Mouse (Mus musculus) lung, postnatal 14 days (tissue): ENCODE results near the gene Lrmp.
A peak's percentile ranks its signal among the peaks of the same experiment; 100 is the strongest.

ENCODE experiments used
- DNase-seq: peaks from one replicate; pipeline ENCODE4 v3.0.0; 2021

Lrmp gene

DNA sequence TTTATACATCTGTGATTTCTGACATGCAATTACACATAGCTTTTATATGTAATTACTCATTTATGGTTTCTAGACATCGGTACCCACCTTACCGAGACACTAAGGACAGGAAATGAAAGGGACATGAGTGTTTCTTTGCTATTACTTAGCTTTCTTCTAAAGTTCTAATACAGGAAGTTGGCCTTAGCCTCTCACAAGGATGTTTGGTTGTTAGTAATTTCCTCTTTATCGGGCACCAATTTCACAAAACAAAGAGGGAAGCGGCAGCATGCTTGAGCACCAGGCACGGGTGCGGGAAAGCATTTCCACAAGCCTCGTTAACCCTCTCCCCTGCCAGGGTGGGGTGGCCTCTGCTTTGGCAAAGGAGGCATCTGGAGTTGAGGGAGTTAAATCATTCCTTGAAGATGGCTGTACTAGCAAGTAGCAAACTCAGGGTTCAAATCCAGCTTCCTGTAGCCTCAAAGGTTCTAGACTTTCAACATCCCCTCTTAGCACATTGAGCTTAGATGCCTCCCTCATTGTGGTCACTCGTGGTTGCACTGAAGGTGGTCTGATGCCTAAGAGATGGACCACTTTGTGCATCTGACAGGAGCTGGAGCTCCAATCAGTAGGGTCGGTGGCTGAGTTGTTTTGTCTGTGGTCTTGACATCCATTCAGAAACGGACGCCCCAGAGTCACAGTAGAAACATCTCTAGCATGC, 24.5 kb downstream of the Lrmp start:
- DNase-seq = no peak

DNA sequence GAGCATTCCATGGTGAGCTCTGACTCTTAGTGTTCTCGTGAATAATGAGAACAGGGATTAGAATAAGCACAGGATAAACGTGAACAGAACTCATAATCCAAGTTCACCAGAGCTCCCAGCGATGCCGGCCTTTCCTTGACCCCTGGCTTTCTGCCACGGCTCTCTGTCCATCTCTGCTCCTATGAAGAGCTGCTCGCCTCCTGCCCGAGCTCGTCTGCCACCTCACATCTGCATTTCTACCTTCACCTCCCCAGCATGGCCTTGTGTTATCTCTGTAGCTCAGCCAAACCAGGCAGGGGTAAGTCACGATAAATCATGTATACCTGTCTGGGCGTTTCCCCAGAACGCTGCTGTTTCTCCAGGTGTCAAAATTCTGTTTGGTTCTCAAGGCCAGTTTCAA, 25.3 kb downstream of the Lrmp start:
- DNase-seq = no peak

DNA sequence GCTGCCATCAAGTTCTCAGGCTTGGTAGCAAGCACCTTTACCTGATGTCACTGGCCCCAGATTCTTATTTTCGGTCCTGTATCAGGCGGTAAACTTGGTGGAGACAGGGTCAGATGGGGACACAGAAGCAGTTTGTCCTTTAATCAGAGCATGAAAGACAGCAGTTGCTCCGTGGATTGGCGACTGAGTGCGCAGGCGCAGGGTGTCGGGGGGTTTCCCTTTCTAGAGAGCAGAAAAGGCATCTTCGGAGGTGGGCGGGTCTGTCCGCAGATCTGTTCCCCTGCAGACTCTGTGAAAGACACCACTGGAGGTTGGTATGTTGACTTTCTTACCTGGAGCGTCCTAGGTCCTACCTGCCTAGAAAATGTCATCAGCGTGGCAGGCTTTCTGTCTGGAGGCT, 26.4 kb downstream of the Lrmp start:
- no peak for DNase-seq

DNA sequence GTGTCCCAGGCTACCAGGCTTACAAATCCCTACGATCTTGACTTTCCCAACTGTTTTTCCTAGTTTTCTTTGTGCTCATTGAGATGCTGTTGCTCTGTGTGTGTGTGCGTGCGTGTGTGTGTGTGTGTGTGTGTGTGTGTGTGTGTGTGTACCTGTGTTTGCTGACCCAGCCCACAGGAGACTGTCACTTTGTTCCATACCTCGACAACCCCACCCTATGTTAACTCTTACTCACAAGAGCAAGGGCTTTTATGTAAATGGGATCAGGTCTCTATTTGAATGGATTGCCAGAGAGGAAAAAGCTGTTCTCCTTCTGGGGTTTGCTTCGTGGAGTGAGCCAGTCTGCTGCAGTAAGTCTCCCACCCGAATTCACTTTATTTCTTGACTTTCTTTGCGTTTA, 29.7 kb downstream of the Lrmp start:
- no peak for DNase-seq

DNA sequence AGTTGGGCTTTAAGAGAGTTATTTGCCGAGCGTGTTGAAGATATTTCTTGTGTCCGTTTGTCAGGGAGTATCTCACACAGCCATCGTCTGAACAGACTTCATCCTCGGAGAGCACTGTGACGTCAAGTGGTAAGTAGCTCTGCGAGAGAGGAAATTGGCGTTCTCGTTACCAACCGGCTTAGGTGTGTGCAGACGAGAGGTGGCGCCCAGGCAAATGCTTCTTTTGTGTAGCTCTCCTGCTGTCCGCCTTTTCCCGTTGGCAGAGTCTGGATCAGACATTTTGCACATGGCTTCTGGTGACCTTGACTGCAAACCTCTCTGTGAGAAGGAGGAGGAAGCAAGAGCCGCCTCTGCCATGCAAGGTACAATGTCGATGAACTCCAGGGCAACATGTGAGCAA, 32.3 kb downstream of the Lrmp start:
- DNase-seq = no peak

DNA sequence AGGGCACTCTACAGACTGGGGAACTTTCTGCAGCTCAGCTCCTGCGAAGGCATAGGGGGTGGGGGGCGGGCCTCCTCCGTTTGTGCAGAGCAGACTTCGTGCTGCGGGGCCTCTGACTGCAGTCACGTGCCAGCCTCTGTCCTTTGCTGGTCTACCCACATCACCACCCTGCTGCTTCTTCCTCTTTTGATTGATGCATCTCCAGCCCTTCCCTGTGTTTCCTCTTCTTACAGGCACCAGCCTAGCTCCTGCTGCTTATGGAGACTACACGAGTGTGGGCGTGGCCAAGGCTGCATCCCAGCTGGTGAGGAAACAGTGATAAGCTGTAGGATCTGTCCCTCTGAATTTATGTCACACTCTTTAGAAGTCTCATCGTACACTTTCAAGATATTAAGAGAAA, 33.6 kb downstream of the Lrmp start:
- no peak for DNase-seq

DNA sequence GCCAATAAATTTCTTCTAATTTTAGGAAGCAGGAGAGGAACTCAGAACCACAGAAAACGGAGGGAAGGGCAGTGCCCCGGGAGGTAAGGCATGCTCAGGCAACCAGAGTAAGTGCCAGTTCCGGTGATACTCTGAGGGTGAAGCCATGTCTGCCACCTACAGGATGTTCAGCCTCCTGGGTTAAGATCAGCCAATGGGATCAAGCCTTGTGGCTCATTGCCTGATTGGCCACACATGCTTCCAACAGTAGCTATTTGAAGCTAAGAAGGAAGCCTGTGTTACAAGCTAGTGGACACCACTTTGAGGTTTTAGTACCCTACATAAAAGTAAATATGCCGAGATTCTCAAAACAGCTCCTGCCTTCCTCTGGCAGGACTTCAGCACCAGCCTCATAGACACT, 43.2 kb downstream of the Lrmp start:
- DNase-seq = no peak

DNA sequence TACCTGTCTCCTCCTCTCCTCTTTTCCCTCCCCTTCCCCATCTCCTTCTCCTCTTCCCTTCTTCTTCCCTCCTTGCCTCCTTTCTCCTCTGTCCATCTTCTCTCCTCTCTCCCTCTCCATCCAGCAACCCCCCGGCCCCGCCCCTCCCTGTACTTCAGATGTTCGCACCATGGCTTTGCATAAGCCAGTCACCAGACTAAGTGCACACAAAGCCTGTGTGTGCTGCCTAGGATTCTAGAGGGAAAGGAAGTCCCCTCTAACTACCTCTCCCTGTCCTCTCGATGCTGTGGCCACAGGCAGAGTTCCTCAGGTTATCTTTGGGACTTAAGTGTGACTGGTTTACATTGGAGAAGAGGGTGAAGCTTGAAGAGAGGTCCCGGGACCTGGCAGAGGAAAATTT, 45.1 kb downstream of the Lrmp start:
- no peak for DNase-seq

DNA sequence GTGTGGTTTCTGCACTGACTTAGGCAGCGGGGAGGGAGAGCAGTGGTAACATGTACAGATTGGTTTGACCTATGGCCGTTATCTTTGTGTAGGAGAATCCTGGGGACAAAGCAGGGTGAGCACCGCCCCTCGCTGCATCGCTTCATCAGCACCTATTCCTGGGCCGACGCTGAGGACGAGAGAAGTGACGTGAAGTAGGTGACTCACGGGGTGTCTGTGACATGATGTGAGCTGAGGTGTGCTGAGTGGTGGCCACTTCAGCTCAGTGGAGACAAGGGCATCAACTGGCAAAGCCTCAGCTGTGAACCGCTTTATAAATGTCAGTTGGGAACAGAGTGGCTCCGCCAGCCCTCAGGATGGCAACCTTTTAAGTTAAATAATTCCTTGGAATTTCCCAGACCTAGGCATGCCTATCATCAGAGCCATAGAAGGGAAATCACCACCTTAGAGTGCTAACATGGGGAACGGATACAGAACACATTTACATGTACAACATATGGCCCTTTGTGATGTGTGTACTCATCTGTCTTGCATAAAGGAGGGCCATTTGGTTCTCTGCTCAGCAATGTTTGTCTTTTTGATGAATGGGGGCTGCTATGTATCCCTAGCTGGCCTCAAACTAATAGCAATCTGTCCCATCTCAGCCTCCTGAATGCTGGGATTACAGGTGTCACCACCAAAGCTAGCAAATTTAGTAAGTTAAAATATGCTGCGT, 56.6 kb downstream of the Lrmp start:
- DNase-seq = no peak

DNA sequence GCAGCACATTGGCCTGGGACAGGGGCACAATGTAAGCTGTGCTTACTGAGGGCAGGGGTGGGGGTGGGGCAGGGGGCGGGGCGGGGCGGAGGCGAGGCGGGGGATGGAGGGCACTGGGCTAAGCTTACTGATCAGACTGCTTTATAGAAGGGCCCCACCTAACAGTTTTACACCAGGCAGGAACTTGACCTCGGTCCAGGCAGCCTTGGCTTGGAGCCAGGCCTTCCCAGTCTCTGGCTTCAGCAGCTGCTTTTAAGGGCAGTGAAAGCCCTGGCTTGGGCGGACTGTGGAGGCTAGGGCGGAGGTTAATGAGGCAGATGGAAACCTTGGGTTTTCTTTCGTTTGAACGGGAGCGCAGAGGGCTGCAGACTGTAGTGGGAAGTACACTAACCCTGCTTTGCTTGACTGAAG, 58.3 kb downstream of the Lrmp start:
- peak; percentile 88 for DNase-seq

DNA sequence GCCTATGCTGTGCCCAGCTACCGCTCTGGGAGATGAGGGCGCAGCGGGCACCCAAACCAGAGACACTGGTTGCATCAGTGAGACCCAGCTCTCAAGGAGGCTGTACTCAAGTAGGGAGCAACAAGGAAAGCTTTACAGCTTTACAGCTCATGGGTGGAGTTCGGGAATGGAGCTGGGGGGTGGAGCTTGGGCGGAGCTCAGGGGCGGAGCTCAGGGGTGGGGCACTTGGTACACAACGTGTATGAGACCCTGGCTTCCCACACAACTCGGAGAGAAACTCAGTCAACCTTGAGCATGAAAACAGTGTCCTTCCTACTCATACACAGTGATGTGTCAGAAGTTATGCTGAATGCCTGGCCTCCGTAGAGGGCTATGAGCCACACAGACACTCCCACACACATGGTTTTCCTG, 60.1 kb downstream of the Lrmp start:
- no peak for DNase-seq

DNA sequence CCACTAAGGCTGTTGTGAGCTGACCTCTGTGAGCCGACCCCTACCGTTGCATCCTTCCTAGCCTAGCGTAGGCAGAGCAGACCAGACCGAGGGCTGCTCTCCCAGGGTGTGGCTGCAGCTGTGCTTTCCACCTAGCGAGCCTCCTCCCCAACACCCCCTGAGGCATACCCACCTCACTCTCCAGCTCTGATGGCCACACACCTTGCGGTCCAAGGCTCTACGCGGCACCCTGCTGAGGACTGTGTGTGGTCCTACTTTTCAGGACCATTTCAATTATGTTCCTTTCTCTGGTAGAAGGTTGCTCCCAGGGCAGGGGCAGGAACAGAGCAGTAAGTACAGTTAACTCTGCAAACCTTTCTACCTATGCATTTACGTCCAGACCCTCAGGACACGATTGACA, 61.0 kb downstream of the Lrmp start:
- no peak for DNase-seq

DNA sequence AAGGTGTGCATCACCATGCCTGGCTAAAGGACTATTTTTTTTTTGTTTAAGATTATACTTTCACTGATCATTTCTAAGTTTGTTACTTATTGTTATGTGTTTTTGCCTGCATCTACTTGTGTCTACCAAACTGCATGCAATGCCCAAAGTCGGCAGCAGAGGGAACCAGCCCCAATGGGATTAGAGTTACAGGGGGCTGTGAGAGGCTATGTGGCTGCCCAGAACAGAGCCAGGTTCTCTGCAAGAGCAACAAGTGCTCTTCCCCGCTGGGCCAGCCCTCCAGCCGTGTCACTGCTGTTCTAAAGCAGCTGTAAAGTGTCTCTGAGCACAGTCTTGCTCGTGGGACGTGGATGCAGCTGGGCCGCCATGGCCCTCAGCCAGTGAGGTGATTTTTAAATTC, 64.2 kb downstream of the Lrmp start:
- peak; percentile 71 for DNase-seq

DNA sequence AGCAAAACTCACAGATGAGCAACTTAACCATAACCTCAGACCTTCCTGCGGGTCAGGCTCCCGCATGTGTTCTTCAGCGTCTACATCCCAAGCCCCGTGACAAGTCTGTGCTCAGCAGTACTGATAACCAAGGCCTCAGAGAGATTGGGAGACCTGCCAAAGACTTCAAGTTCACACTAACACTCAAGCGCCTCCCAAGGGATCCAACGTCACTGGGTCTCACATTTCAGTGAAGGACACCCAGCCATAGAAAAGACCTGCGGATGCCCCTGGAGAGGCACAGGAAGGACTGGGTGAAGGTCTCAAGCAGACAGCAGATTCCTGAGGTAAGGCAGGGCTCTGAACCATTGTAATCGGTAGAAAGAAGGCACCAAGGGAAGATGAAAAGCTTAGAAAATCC, 66.6 kb downstream of the Lrmp start:
- peak; percentile 36 for DNase-seq

DNA sequence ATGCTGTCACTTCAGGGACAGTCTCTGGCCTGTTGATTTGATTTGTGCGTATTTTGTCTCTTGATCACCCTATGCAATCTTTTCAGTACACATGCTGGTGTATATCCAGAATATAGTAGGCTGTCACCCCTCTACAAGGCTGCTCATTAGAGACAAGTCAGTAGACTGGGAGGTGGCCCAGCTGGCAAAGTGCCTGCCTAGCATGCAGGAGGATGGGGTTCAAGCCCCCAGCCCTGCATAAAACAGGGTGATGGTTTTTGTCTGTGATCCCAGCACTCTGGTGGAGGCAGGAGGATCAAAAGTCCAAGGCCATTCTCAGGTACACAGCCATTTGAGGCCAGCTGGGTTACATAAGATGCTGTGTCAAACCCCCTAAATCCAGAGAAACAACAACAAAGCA, 70.6 kb downstream of the Lrmp start:
- no peak for DNase-seq

DNA sequence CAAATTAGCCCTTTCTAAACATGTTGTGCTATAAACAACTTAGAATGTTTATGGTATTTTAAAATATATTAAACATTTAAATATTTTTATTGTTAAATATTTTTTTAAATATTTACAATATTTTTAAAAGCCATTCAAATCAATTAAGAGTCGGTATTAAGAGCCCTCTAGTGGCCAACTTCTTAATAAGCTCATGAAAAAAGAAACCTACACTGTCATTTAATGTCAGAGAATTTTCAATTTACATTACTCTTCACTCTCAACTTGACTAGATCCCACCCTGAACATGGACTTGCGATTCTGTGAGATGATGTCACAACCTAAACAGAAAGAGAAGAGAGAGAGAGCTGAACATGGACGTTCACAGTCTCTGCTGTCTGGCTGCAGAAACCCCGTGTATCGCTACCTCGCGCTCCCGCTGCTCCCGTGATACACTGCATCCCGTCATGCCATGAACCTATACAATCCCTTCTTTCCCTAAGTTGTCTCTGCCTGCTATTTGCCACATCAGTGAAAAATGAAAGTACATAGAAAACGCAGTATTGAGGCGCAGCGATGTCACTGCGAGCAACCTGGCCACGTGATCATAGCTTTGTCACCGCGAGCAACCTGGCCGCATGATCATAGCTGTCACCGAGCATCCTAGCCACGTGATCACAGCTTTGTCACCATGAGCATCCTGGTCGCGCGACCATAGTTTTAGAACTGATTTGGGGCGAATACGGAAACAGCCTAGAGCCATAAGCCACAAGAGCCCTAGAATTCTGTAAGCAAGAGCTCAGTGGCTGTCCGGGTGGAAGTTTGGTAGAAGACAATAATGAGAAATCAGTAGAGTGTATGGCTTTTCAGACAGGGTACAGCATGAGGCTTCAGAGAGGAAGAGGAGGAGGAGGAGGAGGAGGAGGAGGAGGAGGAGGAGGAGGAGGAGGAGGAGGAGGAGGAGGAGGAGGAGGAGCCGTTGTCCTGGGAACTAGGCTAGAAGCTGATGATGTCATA, 71.9 kb downstream of the Lrmp start:
- DNase-seq = no peak

DNA sequence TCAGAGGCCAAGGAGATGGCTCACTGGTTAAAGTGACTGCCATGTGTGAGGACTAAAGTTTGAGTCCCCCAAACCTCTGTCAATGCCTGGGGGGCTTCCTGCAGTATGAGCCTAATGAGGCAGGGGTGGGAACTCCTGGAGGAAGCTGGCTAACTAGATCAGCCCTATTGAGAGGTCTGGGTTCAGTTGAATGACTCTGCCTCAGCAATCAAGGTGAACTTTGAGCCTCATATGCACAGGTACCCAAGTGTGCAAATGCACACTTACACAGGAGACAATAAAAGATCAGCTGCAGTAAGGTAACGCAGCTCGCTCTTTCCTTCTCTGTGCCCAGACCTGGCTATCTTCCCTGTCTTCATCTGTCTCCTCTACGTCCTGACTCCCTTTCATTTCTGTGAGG, 77.6 kb downstream of the Lrmp start:
- no peak for DNase-seq

DNA sequence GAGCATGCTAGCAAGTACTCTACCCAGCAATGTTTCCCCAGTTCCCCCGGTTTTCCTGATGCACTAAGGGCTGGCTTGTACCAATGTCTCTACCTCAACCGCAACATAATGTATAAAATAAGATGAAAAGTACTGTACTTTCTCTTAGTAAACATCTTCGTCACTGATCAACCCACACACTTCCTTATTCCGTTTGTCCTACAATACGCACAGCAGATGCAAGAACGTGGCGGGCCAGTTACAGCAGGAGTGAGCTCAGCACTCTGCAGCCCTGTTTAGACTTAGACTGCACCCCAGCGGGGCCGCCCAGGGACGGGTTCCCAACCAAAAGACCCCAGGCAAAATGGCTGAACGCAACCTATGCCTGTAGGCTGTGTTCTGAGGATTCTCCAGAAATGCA, 78.0 kb downstream of the Lrmp start:
- DNase-seq = no peak

DNA sequence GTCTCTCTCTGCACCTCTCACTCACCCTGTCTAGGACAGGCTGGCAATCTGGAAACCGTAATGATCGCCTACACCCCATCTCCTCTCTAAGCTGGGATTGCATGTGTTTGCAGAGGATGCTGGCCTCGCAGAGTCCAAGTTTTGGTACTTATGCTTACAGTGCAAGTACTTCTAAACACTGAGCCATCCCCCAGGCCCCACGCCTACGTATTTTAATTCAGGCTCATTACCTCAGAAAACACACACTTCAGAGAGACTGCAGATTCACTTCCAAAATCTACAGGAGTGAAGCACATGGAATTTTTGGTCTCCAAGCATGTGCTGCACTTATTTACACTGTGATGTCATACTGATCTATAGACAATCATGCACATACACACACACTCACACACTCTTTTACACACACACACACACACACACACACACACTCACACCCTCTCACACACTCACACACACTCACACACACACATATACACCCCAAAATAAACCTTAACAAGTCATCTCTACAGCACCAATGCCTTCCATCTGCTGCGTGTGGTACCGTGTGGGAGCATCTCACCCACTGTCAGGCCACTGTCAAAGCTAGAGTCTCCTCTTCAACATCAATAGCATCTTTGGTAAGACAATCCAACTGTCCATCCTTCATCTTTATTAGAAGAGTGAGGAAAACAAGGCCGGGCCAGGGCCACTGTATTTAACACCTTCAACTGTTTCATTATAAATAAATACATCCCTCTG, 82.7 kb downstream of the Lrmp start:
- DNase-seq = no peak

DNA sequence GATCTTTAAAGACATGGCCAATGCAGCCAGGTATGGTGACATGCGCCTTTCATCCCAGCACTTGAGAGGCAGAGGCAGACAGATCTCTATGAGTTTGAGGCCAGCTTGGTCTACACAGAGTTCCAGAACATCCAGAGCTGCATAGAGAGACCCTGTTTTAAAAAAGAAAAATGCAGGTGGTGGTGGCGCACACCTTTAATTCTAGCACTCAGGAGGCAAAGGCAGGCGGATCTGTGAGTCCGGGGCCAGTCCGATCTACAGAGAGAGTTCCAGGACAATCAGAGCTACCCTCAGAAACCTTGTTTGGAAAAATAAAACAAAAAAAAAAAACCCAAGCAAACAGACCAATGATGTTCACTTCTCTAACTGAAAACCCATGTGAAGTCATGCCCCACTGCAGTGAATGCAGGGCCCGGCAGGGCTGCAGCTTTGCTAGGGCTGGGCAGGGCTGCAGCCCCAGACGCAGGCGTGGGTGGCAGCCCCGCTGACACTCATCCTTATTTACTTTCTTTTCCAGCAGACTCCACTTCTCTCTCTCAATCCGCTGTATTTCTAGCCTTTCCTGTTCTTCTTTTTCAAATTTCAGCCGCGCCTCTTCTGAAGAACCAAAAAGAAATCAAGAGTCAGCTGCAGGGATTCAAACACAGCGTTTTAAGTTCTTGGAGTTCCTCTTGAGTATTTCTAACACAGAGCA, 87.1 kb downstream of the Lrmp start:
- no peak for DNase-seq

DNA sequence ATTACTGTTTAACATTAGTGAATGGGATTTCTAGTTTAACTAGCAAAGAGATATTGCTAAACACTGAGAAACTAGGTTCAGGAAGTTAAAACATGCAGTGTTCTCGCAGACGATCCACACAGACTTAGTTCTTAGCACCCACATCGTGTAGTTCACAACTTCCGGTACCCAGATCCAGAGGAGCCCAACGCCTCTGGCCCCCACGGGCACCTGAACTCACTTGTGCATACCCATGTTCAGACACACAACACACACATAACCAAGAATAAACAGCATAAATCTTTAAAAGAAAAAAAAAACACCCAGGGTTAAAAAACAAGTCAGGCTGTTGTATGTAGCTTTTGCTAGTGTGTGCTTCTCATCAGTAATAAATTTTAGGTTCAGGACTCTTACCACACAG, 89.0 kb downstream of the Lrmp start:
- no peak for DNase-seq

DNA sequence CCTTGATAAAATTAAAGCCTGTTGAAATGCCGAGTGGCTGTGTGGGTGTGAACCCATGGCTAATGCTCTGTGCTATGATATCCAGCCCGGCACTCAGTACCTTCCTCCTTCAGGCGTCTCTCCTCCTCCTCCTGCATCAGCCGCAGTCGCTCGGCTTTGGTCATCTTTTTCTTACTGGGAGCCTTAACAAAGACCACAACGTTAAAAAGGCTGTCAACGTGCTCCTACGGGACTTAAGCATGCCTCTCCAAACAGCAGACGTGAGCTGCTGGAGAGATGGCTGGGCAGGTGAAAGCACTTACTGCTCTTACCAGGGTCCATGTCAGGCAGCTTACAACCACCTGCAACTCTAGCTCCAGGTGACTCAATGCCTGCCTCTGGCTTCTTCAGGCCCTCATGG, 89.7 kb downstream of the Lrmp start:
- DNase-seq = no peak
